Mouse (Mus musculus) stomach, postnatal 0 days (tissue): ENCODE measurements at regions not wholly inside any gene's neighbourhood (a gene's known extent, or its start where the extent isn't known, plus 50 kb on each side); places are given as distances from the start of the nearest gene placed in this dataset.
"Not testable (repeated sequence)": the region's sequence is repeated elsewhere in the genome, so short reads cannot be mapped to it uniquely, and the experiment has no call there.

Experiments
- ATAC-seq: fragments of 200-750 bp; cut with Nextera tagmentation; 2 replicates; pipeline ENCODE4 v1.8.0; 2017; ENCODE audit not compliant: low FRiP score, low TSS enrichment
- DNase-seq: peaks from one replicate; pipeline ENCODE4 v3.0.0-alpha.2; 2016; ENCODE audit warnings: low spot score
- H3K27ac ChIP-seq: fragments of 300-500 bp; sonication (generic); replicated peaks from 2 replicates; pipeline ENCODE4 v1.5.1; 2014; ENCODE audit warnings: mild to moderate bottlenecking, control low read depth
- H3K27me3 ChIP-seq: fragments of 300-500 bp; sonication (generic); 2 replicates; pipeline ENCODE4 v1.6.1; 2014; ENCODE audit warnings: low read length; ENCODE audit not compliant: control insufficient read depth, insufficient read depth
- H3K36me3 ChIP-seq: fragments of 300-500 bp; sonication (generic); 2 replicates; pipeline ENCODE4 v1.6.1; 2014; ENCODE audit warnings: low read length, mixed read lengths; ENCODE audit not compliant: control insufficient read depth, insufficient read depth
- H3K4me1 ChIP-seq: fragments of 300-500 bp; sonication (generic); replicated peaks from 2 replicates; pipeline ENCODE4 v1.6.1; 2014; ENCODE audit warnings: antibody characterized with exemption; ENCODE audit not compliant: control insufficient read depth, insufficient read depth
- H3K4me2 ChIP-seq: fragments of 300-500 bp; sonication (generic); replicated peaks from 2 replicates; pipeline ENCODE4 v1.6.1; 2014; ENCODE audit warnings: low read depth, mild to moderate bottlenecking, control low read depth, moderate library complexity
- H3K4me3 ChIP-seq: fragments of 300-500 bp; sonication (generic); 2 replicates; pipeline ENCODE4 v1.5.1; 2014; ENCODE audit warnings: low read depth, low read length, control low read depth
- H3K9ac ChIP-seq: fragments of 300-500 bp; sonication (generic); 2 replicates; pipeline ENCODE4 v1.6.1; 2014; ENCODE audit warnings: mild to moderate bottlenecking, low read length, control low read depth, mixed read lengths
- H3K9me3 ChIP-seq: fragments of 300-500 bp; sonication (generic); 2 replicates; pipeline ENCODE4 v1.6.1; 2016; ENCODE audit warnings: low read length; ENCODE audit not compliant: control insufficient read depth
- CTCF ChIP-seq: IDR thresholded peaks from 2 replicates; pipeline ENCODE4 v1.5.1; 2016; ENCODE audit warnings: antibody characterized with exemption, low read depth, mild to moderate bottlenecking, moderate library complexity
- EP300 ChIP-seq: optimal IDR thresholded peaks from 2 replicates; pipeline ENCODE3; 2016; ENCODE audit warnings: antibody characterized with exemption
- WGBS: fragments of 180-500 bp; shearing (Covaris S2); extraction: QIAGEN DNeasy Blood & Tissue Kit; methylation state at CpG from one replicate; pipeline ENCODE4 v1.1.7; 2014; 5-methylcytosine and 5-hydroxymethylcytosine counted together

DNA sequence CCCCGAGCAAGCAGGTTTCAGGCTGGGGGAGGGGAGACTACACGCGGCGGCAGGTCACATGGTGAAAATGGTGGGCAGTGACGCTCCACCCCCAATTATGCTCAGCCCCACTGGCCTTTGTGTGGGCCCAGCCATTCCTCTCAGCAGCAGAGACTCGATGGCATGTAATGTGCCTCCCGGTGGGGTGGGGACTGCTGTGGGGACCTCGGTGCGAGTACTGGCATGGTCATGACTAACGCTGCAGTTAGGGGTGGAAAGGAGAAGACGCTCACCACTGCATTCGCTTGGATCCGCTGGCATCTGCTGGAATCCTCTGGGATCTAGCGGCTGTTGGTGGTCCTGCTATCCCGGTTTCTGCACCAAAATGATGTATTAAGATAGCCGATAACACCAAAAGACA, 86.0 kb upstream of the Lemd2 start:
- no peaks in the 10 kb centered on the region for H3K36me3 ChIP-seq
- WGBS, result 96% methylated on average over 16 of the region's 16 CpGs
- no peak for ATAC-seq
- no peak for TF ChIP-seq EP300
- TF ChIP-seq CTCF, result no peak
- H3K4me2 ChIP-seq, result no peak overlapping the region
- 0 out of 2 replicates have a peak, but pooled peaks cover 3% of the 10 kb centered on the region for H3K9me3 ChIP-seq
- H3K27me3 ChIP-seq, result no peaks in the 10 kb centered on the region
- H3K9ac ChIP-seq, result no peak overlapping the region
- no peak overlapping the region for H3K4me3 ChIP-seq
- DNase-seq, result no peak
- H3K27ac ChIP-seq, result no peak overlapping the region
- no peaks in the 10 kb centered on the region for H3K4me1 ChIP-seq

DNA sequence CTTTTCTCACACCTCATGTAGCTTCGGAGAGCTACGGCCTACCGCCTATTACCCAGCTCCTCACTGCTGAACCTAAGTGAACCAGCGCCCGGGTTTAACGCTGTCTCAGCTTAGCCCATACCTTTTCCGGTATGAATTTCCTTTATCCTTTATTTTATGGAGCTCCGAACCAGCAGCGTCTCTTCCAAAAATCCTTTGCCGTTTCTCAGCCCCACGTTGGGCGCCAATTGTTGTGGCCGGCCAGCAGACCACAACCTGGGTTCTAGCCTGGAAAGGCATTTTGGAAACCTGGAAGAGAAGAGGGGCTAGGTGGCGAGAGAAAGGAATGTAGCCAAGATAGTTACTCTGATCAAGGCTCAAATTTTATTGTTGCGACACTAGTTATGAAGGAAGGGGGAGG, 85.5 kb upstream of the Lemd2 start:
- not testable (repeated sequence) for H3K4me1 ChIP-seq, H3K4me3 ChIP-seq, H3K27me3 ChIP-seq, H3K4me2 ChIP-seq, H3K9ac ChIP-seq, H3K27ac ChIP-seq, H3K9me3 ChIP-seq, H3K36me3 ChIP-seq, ATAC-seq, DNase-seq
- 94% methylated on average over 13 of the region's 15 CpGs for WGBS

DNA sequence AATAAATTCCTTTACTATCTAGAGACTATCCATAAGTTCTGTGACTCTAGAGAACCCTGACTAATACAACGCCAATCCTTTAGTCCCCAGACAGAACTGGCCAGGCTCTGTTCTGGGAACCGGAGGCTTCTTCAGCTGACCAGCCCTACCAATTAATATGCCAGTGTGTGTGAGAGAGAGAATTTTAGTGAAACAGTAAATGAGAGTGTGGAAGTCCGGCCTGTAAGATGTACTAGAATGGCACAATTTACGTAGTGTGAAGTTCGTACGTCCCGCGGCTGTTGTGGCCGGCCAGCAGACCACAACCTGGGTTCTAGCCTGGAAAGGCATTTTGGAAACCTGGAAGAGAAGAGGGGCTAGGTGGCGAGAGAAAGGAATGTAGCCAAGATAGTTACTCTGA, 83.7 kb upstream of the Lemd2 start:
- not testable (repeated sequence) for H3K27ac ChIP-seq, H3K9me3 ChIP-seq, H3K4me1 ChIP-seq, H3K9ac ChIP-seq, H3K36me3 ChIP-seq, H3K4me2 ChIP-seq, H3K27me3 ChIP-seq, DNase-seq, ATAC-seq, H3K4me3 ChIP-seq
- 96% methylated on average over 9 of the region's 10 CpGs for WGBS

DNA sequence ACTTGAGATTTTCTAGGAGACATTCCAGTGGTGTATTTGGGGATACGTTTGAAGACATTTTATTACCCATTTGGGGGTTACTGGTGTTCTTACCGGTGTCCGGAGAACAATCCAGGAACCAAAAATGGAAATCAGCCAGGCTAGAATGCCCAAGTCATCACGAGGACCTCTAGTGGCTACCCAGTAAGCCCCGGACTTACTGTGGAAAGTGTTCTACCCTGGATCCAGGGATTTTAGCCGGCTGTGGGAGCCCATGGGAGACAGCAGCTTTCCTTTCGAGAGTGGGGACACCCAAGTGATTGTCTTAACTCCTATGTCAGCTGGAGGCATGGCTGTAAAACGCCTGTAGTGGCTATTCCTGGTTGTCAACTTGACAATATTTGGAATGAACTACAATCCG, 77.0 kb upstream of the Lemd2 start:
- H3K4me3 ChIP-seq, result no peak overlapping the region
- TF ChIP-seq CTCF (peak; percentile 23), EP300 (no peak)
- no peak for DNase-seq
- no peak for ATAC-seq
- H3K4me1 ChIP-seq, result no peaks in the 10 kb centered on the region
- H3K9me3 ChIP-seq, result no peaks in the 10 kb centered on the region
- no peak overlapping the region for H3K27ac ChIP-seq
- no peaks in the 10 kb centered on the region for H3K36me3 ChIP-seq
- no peak overlapping the region for H3K4me2 ChIP-seq
- WGBS, result 77% methylated on average over 9 of the region's 9 CpGs
- no peak overlapping the region for H3K9ac ChIP-seq
- H3K27me3 ChIP-seq, result no peaks in the 10 kb centered on the region

DNA sequence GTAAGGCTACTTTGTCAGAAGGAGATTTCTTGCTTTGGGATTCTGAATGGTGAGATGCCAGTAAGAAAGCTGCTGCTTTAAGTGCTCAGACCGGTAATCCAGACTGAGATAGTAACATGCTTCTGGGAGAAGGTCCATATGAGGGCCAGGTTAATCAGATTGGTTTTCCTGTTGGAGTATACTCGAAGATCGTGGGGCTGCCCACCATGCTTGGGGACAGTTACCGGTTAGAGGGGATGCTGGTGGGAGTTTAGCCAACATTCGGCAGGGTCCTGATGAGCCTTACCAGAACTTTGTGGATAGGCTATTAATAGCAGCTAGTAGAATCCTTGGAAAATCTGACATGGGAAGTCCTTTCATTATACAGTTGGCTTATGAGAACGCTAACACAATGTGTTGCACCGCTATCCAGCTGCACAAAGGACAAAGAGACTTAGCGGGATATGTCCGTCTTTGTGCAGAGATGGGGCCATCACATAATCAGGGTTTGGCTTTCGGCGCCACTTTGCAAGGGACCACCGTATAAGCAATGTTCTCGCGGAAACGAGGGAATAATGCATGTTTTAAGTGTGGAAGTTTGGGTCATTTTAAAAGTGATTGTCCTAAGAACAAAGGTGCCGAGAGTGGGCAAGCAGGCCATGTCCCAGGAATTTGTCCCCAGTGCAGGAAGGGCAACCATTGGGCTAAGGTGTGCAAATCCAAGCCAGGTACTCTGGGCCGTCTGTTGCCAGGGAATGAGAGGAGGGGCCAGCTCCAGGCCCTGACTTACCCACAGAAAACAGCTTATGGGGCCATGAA, 75.4 kb upstream of the Lemd2 start:
- 92% methylated on average over 17 of the region's 17 CpGs for WGBS
- not testable (repeated sequence) for H3K9me3 ChIP-seq, ATAC-seq

DNA sequence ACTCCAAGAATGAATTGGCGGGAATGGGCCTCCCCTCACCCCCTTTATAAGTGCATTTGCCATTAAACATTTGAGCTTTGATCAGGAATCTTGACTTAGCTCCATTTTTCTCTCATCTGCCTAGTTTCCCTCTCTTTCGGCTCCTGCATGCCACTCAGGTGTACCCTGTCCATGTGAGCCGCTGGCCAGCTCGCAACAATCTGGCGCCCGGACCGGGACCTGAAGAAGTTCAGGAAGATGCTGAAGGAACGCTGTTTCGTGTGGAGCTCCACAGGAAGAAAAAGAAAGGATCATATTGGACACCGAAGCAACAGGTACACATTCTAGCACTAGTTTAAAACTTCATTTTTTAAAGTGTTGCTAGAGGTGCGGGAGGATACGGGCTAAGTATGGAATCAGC, 73.5 kb upstream of the Lemd2 start:
- not testable (repeated sequence) for H3K9ac ChIP-seq, H3K4me1 ChIP-seq, H3K9me3 ChIP-seq, DNase-seq, H3K27ac ChIP-seq, H3K4me2 ChIP-seq, H3K36me3 ChIP-seq, ATAC-seq, H3K27me3 ChIP-seq, H3K4me3 ChIP-seq
- WGBS, result 94% methylated on average over 12 of the region's 12 CpGs

More for the DNA sequence above, 75.4 kb upstream of the Lemd2 start:
- H3K27ac ChIP-seq, H3K36me3 ChIP-seq, H3K4me3 ChIP-seq, DNase-seq, H3K9ac ChIP-seq, H3K4me2 ChIP-seq, H3K4me1 ChIP-seq, H3K27me3 ChIP-seq: not testable (repeated sequence)

DNA sequence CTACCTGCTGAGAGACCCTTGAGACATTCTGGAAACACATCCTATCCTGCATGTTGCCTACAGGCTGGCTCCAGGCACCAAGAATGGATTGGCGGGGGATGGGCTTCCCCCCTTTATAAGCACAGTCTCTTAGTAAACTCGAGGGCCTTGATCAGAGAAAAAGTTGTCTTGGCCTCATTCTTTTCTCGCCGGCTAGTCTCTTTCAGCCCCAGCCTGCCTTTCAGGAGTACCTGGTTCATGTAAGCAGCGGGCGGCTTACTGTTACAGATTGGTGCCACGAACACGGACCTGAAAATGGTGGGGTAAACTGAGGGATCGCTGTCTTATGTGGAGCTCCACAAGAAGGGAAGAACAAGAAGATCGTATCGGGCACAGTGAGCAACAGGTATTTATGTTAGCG, 67.5 kb upstream of the Lemd2 start:
- not testable (repeated sequence) for H3K27me3 ChIP-seq, H3K36me3 ChIP-seq, H3K27ac ChIP-seq, H3K4me3 ChIP-seq, H3K9me3 ChIP-seq, H3K4me1 ChIP-seq, ATAC-seq, DNase-seq, H3K9ac ChIP-seq, H3K4me2 ChIP-seq
- 88% methylated on average over 12 of the region's 12 CpGs for WGBS

DNA sequence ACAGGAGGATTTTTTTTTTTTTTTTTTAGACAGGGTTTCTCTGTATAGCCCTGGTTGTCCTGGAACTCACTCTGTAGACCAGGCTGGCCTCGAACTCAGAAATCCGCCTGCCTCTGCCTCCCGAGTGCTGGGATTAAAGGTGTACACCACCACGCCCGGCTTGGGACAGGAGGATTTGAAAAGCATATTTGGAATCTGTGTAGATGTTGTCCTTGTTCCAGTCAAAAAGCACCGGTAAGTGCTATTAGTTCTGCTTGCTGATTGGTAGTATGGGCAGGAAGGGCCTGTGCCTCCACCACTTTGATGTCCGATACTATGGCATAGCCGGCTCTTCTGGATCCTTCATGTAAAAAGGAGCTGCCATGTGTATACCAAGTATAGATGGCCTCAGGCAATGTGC, 66.5 kb upstream of the Lemd2 start:
- H3K27me3 ChIP-seq, H3K27ac ChIP-seq, H3K4me2 ChIP-seq, ATAC-seq, H3K4me1 ChIP-seq, H3K9me3 ChIP-seq, H3K4me3 ChIP-seq, DNase-seq, H3K9ac ChIP-seq, H3K36me3 ChIP-seq: not testable (repeated sequence)
- WGBS, result 96% methylated on average over 7 of the region's 8 CpGs

DNA sequence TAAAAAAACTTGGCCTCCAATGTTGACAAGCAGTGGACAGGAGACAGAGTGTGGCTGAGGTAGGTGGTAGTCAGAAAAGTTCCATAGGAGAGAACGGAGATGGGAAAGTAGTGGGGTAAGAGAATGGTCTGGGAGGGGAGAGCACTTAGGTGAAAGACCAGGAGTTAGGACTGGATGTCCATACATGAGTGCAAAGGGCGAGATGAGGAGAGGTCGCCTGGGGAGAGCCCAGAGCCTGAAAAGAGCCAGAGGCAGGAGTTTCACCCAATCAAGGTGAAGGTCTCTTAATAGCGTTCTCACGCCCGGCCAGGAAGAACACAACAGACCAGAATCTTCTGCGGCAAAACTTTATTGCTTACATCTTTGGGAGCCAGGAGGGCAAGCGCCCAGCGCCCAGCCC, 60.3 kb upstream of the Lemd2 start:
- not testable (repeated sequence) for DNase-seq, H3K4me1 ChIP-seq, H3K9ac ChIP-seq, H3K4me3 ChIP-seq, H3K27ac ChIP-seq, H3K9me3 ChIP-seq, H3K27me3 ChIP-seq, H3K4me2 ChIP-seq, H3K36me3 ChIP-seq, ATAC-seq
- WGBS, result 94% methylated on average over 7 of the region's 9 CpGs
